Mouse (Mus musculus) kidney, postnatal 0 days (tissue): ENCODE data around the gene Scarb1. TPM values are rescaled to one million over a fixed set of nuclear protein-coding genes. Genes with fewer than 3 reads are reported as not detected.

Experiments
- ATAC-seq: fragments of 200-750 bp; cut with Nextera tagmentation; replicated peaks from 2 replicates; pipeline ENCODE4 v1.8.0; 2017; ENCODE audit warnings: low read depth, moderate number of reproducible peaks, moderate TSS enrichment, moderate library complexity; ENCODE audit not compliant: low FRiP score
- DNase-seq: peaks from one replicate; pipeline ENCODE4 v3.0.0-alpha.2; 2016; ENCODE audit warnings: low spot score
- H3K27ac ChIP-seq: fragments of 300-500 bp; sonication (generic); 2 replicates; pipeline ENCODE4 v1.5.1; 2014; ENCODE audit warnings: mild to moderate bottlenecking
- H3K27me3 ChIP-seq: fragments of 300-500 bp; sonication (generic); 2 replicates; pipeline ENCODE4 v1.6.1; 2014; ENCODE audit warnings: low read length, mixed read lengths; ENCODE audit not compliant: insufficient read depth
- H3K36me3 ChIP-seq: fragments of 300-500 bp; sonication (generic); 2 replicates; pipeline ENCODE4 v1.6.1; 2014; ENCODE audit warnings: low read length, mixed read lengths; ENCODE audit not compliant: insufficient read depth
- H3K4me1 ChIP-seq: fragments of 300-500 bp; sonication (generic); replicated peaks from 2 replicates; pipeline ENCODE4 v1.6.1; 2014; ENCODE audit warnings: antibody characterized with exemption, low read length, mixed read lengths; ENCODE audit not compliant: insufficient read depth
- H3K4me2 ChIP-seq: fragments of 300-500 bp; sonication (generic); 2 replicates; pipeline ENCODE4 v1.6.1; 2014; ENCODE audit warnings: mild to moderate bottlenecking, low read length, moderate library complexity, mixed read lengths
- H3K4me3 ChIP-seq: fragments of 300-500 bp; sonication (generic); replicated peaks from 2 replicates; pipeline ENCODE4 v1.5.1; 2014; ENCODE audit warnings: low read depth, low read length
- H3K9ac ChIP-seq: fragments of 300-500 bp; sonication (generic); 2 replicates; pipeline ENCODE4 v1.6.1; 2014; ENCODE audit warnings: low read depth, low read length
- H3K9me3 ChIP-seq: fragments of 300-500 bp; sonication (generic); replicated peaks from 2 replicates; pipeline ENCODE4 v1.6.1; 2016; ENCODE audit warnings: low read length, inconsistent platforms, mixed read lengths
- CTCF ChIP-seq: IDR thresholded peaks from 2 replicates; pipeline ENCODE4 v1.5.1; 2016; ENCODE audit warnings: antibody characterized with exemption, low read depth, mild to moderate bottlenecking, moderate library complexity
- WGBS: fragments of 180-500 bp; shearing (Covaris S2); extraction: QIAGEN DNeasy Blood & Tissue Kit; methylation state at CpG from one replicate; pipeline ENCODE4 v1.1.7; 2014; 5-methylcytosine and 5-hydroxymethylcytosine counted together
- polyA plus RNA-seq: library from polyadenylated mRNA; unstranded; fragments of >200 nt; fragmentation: Nextera tagmentation; extraction: Ambion mirVana; gene quantifications from 2 replicates; pipeline ENCODE4 v1.2.1, GENCODE M21; 2015

Scarb1 gene
- polyA plus RNA-seq, 1 experiment from 2014 or later = 49.0 TPM

GRCm38 (mm10) chr5:125267150-125267961, 73.5 kb downstream of the Scarb1 start:
- no peaks in the 10 kb centered on the region for H3K36me3 ChIP-seq
- DNase-seq (no peak), ATAC-seq (no peak)
- no peaks in the 10 kb centered on the region for H3K9me3 ChIP-seq
- H3K27me3 ChIP-seq = no peaks in the 10 kb centered on the region
- peaks cover 8% of the 10 kb centered on the region for H3K4me1 ChIP-seq
- H3K4me2 ChIP-seq = peak overlapping the region; percentile 46
- TF ChIP-seq CTCF = no peak
- no peak overlapping the region for H3K27ac ChIP-seq
- 16% methylated on average over 35 of the region's 35 CpGs for WGBS
- H3K9ac ChIP-seq = no peak overlapping the region
- H3K4me3 ChIP-seq = 0 out of 2 replicates have a peak overlapping the region, but pooled peaks have one; percentile 1

DNA sequence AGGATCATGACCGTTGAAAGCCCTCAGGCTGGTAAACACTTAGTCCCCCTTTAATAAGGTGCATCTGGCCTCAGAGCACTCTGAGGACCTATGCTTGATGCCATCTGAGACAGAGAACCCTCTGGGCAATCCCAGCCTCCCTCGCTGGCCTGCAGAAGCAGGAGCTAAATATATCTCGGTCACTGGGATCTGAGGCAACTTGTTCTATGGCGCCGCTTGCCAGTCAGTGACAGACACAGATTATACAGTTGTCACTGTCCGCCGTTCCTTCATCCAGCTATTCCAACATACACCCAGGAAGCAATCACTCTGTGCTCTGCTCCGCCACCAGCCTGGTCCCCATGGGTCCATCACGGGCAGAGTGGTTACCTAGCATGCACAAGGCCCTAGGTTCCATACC, 74.8 kb downstream of the Scarb1 start:
- Histone ChIP-seq H3K4me3 (no peak overlapping the region), H3K9me3 (no peaks in the 10 kb centered on the region), H3K27ac (no peak overlapping the region), H3K4me2 (no peak overlapping the region), H3K27me3 (no peaks in the 10 kb centered on the region), H3K4me1 (peaks cover 8% of the 10 kb centered on the region), H3K9ac (no peak overlapping the region), H3K36me3 (no peaks in the 10 kb centered on the region)
- 78% methylated on average over 9 of the region's 9 CpGs for WGBS
- TF ChIP-seq CTCF = no peak
- no peak for DNase-seq
- no peak for ATAC-seq

GRCm38 (mm10) chr5:125264700-125265099, 76.2 kb downstream of the Scarb1 start:
- no peak overlapping the region for H3K27ac ChIP-seq
- DNase-seq (peak; percentile 89), ATAC-seq (0 out of 2 replicates have a peak, but pooled peaks have one; percentile 15)
- TF ChIP-seq CTCF = no peak
- H3K4me2 ChIP-seq = 0 out of 2 replicates have a peak overlapping the region, but pooled peaks have one; percentile 1
- H3K4me1 ChIP-seq = peaks cover 8% of the 10 kb centered on the region
- H3K9ac ChIP-seq = no peak overlapping the region
- H3K27me3 ChIP-seq = no peaks in the 10 kb centered on the region
- H3K36me3 ChIP-seq = no peaks in the 10 kb centered on the region
- H3K9me3 ChIP-seq = no peaks in the 10 kb centered on the region
- H3K4me3 ChIP-seq = no peak overlapping the region
- 2% methylated on average over 17 of the region's 17 CpGs for WGBS

DNA sequence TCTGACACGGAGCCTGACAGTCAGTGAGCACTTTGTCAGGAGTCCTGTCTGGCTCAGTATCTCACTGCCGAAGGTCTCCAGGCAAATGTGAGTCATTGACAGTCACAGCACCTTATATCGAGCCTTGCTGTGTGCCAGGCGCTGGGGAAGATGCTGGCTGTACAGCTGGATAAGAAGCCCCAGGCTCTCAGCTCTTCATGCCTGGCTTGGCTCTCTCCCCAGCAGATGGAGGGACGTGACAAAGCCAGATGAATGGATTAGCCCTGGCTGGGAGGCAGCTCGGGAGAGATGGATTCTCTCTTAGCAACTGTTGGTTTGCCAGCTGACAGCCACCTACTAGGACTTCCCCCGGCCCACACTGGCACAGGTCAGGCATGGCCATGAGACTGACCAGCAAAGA, 78.3 kb downstream of the Scarb1 start:
- no peak overlapping the region for H3K9ac ChIP-seq
- H3K27me3 ChIP-seq = no peaks in the 10 kb centered on the region
- H3K9me3 ChIP-seq = no peaks in the 10 kb centered on the region
- no peak for ATAC-seq
- no peak for DNase-seq
- no peak overlapping the region for H3K4me3 ChIP-seq
- no peak for TF ChIP-seq CTCF
- WGBS = 38% methylated on average over 7 of the region's 7 CpGs
- peaks cover 8% of the 10 kb centered on the region for H3K4me1 ChIP-seq
- no peak overlapping the region for H3K4me2 ChIP-seq
- H3K27ac ChIP-seq = no peak overlapping the region
- no peaks in the 10 kb centered on the region for H3K36me3 ChIP-seq

GRCm38 (mm10) chr5:125253917-125254316, 87.0 kb downstream of the Scarb1 start:
- H3K4me2 ChIP-seq = no peak overlapping the region
- no peak overlapping the region for H3K4me3 ChIP-seq
- no peaks in the 10 kb centered on the region for H3K4me1 ChIP-seq
- H3K27ac ChIP-seq = no peak overlapping the region
- DNase-seq = no peak
- TF ChIP-seq CTCF = no peak
- no peak for ATAC-seq
- WGBS = 62% methylated on average over 5 of the region's 5 CpGs
- no peak overlapping the region for H3K9ac ChIP-seq
- H3K27me3 ChIP-seq = no peaks in the 10 kb centered on the region
- H3K9me3 ChIP-seq = no peaks in the 10 kb centered on the region
- no peaks in the 10 kb centered on the region for H3K36me3 ChIP-seq

DNA sequence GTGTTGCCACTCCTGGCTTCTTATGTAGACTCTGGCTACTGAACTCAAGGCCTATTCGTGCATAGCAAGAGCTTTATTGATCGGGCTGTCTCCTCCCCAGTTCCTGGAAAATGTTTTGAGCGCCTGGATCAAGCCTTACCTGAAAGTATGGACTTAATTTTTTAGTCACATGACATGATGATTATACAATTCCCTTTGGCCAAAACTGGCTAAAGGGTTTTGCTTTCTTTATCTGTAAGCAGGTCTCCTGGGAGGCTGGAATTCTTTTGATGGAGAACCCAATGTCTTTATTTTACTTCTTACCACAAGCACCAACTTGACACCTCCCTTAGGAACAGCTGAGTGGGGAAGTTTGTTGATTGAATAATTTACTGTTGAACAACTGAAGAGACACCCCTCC, 87.4 kb downstream of the Scarb1 start:
- no peaks in the 10 kb centered on the region for H3K9me3 ChIP-seq
- H3K36me3 ChIP-seq = no peaks in the 10 kb centered on the region
- H3K9ac ChIP-seq = no peak overlapping the region
- no peak for TF ChIP-seq CTCF
- no peak overlapping the region for H3K4me3 ChIP-seq
- no peak overlapping the region for H3K4me2 ChIP-seq
- ATAC-seq (no peak), DNase-seq (no peak)
- H3K27ac ChIP-seq = no peak overlapping the region
- WGBS = 91% methylated on average over 3 of the region's 3 CpGs
- H3K27me3 ChIP-seq = no peaks in the 10 kb centered on the region
- H3K4me1 ChIP-seq = no peaks in the 10 kb centered on the region
